Mouse (Mus musculus): ENCODE results near the gene Cep57l1. TPM values are rescaled to one million over a fixed set of nuclear protein-coding genes. Genes with fewer than 3 reads are reported as not detected.

Gene Cep57l1
- polyA plus RNA-seq, 1 experiment = 1.9 TPM

DNA sequence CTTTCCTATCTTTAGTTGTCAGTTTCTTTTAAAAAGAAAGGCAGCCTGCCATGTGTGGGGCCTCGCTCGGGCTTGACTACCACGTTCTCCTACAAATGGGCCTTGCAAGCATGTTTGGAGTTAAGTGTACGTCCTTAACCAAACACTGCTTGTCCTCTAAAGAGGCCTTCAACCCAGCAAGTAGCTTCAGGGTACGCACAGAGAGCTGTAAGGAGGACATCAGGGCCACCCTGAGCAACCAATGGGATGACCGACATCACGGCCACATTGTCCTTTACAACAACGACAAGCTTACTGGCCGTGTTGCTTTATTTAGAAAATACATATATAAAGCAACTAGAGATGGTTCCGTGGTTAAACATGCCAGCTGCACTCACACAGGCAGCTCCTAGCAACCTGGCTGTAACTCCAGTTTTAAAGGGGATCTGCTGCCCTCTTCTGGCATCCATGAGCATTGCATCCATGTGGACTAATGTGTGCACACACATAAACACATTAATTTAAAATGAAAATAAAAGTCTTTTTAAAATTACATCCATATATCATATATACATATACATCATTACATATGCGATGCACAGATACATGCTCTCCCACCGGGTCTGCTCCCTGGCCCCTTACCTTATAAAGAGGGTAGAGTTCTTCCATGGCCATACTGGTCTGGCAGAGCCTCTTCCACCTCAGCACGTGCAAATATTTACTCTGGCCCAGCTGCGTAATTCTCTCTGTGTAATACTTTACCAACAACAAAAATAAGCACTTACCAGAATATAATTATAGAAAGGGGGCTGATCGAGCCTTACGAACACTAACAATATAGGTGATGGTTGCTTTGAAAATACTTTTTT lies 126.9 kb downstream of the Cep57l1 start:
- H3K36me3 ChIP-seq (ENCODE audit: control insufficient read depth, insufficient read depth, low read length) = no peaks in the 10 kb centered on the region

DNA sequence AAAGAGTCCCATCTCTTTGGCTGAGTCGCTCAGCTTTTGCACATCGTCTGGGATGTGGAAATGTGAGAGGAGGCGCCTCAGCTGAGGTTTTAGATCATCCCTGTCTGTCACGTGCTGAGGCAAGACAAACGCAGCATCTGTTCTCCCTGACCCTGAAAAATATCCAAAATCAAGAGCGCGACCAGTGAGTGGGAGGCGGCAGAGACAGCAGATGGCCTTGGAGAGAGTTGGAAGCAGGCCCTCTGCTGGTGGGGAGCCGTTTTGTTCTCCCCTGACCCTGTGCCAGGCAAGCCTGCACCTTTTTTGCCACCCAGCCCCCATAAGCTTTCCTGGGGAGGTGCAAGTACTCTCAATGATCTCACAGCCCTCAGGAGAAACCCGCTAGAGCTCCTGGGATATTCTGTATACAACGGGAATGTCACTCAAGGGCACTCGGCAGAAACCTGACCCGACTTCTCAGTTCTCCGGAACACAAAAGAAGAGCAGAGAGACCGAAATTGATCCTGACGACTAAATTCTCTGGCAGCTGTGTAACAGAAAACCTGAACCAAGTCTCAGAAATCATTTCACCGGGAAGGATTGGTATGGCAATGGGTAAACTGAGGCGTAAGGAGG lies 130.8 kb downstream of the Cep57l1 start:
- no peak for TF ChIP-seq POLR2A (IDR thresholded peaks at IDR 0.05; ENCODE audit: low read depth, low read length)
- peak; percentile 69 for TF ChIP-seq CTCF (conservative IDR thresholded peaks at IDR 0.05; ENCODE audit: insufficient read depth, insufficient read length, low read depth, low read length)
- DNase-seq = peak; percentile 81
- 29% methylated on average over 18 of the region's 18 CpGs for WGBS
- Histone ChIP-seq H3K4me1 (ENCODE audit: control insufficient read depth, insufficient read depth, low read length) (peaks cover 12% of the 10 kb centered on the region), H3K27ac (ENCODE audit: insufficient read depth, low read depth, low read length) (no peak overlapping the region), H3K36me3 (ENCODE audit: control insufficient read depth, insufficient read depth, low read length) (no peaks in the 10 kb centered on the region), H3K27me3 (replicated peaks; ENCODE audit: control insufficient read depth, insufficient read depth, low read length) (no peaks in the 10 kb centered on the region), H3K4me3 (ENCODE audit: insufficient read depth, low read depth, low read length) (no peak overlapping the region)

More for the DNA sequence above, 126.9 kb downstream of the Cep57l1 start:
- DNase-seq = peak; percentile 90
- Histone ChIP-seq H3K27me3 (replicated peaks; ENCODE audit: control insufficient read depth, insufficient read depth, low read length) (no peaks in the 10 kb centered on the region), H3K4me3 (ENCODE audit: insufficient read depth, low read depth, low read length) (no peak overlapping the region), H3K4me1 (ENCODE audit: control insufficient read depth, insufficient read depth, low read length) (peaks cover 6% of the 10 kb centered on the region; the same call in 1 of the 2 replicates), H3K27ac (ENCODE audit: insufficient read depth, low read depth, low read length) (no peak overlapping the region)
- TF ChIP-seq CTCF (conservative IDR thresholded peaks at IDR 0.05; ENCODE audit: insufficient read depth, insufficient read length, low read depth, low read length) (peak; percentile 88), POLR2A (IDR thresholded peaks at IDR 0.05; ENCODE audit: low read depth, low read length) (no peak)
- 42% methylated on average over 16 of the region's 16 CpGs for WGBS

DNA sequence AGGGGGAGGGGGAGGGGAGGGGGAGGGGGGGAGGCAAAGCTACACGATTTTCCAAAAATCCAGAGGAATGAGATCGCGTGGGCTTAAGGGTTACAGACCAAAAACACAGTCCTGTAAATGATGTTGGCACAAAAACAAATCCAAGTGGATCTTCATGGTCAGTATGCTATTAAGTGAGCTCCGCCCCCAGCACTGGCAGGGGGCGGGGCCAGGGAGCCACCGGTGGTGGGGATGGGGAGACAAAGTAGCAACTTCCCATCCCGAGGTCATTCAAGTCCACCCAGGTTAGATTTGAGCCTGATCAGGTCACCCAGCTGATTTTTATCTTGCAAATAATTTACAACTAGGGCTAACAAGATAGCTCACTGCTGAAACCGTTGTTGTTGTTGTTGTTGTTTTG lies 132.3 kb downstream of the Cep57l1 start:
- TF ChIP-seq CTCF (conservative IDR thresholded peaks at IDR 0.05; ENCODE audit: insufficient read depth, insufficient read length, low read depth, low read length) (no peak), POLR2A (IDR thresholded peaks at IDR 0.05; ENCODE audit: low read depth, low read length) (no peak)
- Histone ChIP-seq H3K4me3 (ENCODE audit: insufficient read depth, low read depth, low read length) (no peak overlapping the region), H3K36me3 (ENCODE audit: control insufficient read depth, insufficient read depth, low read length) (no peaks in the 10 kb centered on the region), H3K27ac (ENCODE audit: insufficient read depth, low read depth, low read length) (no peak overlapping the region), H3K27me3 (replicated peaks; ENCODE audit: control insufficient read depth, insufficient read depth, low read length) (no peaks in the 10 kb centered on the region), H3K4me1 (ENCODE audit: control insufficient read depth, insufficient read depth, low read length) (peaks cover 12% of the 10 kb centered on the region)
- DNase-seq = peak; percentile 73
- WGBS = 41% methylated on average over 8 of the region's 8 CpGs

DNA sequence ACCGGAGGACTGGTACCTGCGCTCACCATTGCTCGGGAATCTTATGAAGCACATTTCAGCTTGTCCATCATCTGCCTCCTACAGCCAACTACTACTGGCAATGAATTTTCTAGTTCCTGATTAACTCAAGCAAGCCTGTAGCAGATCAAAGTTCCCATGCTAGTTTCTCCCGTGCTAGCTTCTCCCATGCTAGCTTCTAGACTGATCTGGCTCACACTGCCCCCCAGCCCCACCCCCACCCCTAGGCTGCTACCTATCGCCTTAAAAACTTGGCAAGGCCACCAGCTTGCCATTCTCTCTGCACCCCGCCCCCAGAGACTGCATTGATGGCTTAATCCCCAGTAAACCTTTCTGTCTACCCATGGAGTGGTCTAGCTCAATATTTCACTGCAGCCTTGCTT lies 133.0 kb downstream of the Cep57l1 start:
- Histone ChIP-seq H3K27ac (ENCODE audit: insufficient read depth, low read depth, low read length) (peak overlapping the region; percentile 51), H3K27me3 (replicated peaks; ENCODE audit: control insufficient read depth, insufficient read depth, low read length) (no peaks in the 10 kb centered on the region), H3K4me1 (ENCODE audit: control insufficient read depth, insufficient read depth, low read length) (peaks cover 12% of the 10 kb centered on the region), H3K4me3 (ENCODE audit: insufficient read depth, low read depth, low read length) (no peak overlapping the region), H3K36me3 (ENCODE audit: control insufficient read depth, insufficient read depth, low read length) (no peaks in the 10 kb centered on the region)
- WGBS = 40% methylated on average over 6 of the region's 6 CpGs
- DNase-seq = peak; percentile 89
- TF ChIP-seq CTCF (conservative IDR thresholded peaks at IDR 0.05; ENCODE audit: insufficient read depth, insufficient read length, low read depth, low read length) (no peak), POLR2A (IDR thresholded peaks at IDR 0.05; ENCODE audit: low read depth, low read length) (no peak)

DNA sequence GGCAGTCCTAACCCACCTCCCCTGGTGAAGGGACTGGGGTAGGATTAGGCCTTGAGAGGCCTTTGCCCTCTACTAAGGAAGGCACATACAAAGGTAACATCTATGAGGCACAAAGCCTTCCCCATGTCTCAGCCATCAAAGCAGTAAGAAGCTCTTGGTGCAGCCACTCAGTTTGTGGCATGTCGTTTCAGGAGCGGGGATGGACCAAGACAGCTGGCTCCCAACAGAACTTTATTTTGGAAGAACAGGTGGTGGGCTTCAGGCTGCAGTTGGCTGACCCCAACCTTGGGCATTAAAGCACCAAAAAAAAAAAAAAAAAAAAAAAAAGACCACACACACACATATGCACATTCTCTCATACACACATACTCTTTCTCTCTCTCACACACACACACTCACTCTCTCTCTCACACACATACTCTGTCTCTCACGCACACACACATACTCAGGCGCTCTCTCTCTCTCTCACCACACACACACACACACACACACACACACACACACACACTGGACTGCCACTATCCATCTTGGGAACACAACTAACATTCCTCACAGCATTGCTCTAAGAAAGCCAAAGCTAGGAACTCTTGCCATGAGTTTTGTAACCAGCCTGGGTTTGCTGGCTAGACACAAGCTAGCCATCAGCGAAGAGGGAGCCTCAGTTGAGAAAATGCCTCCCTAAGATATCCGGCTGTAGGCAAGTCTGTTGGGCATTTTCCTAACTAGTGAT lies 133.7 kb downstream of the Cep57l1 start:
- no peak overlapping the region for H3K4me3 ChIP-seq (ENCODE audit: insufficient read depth, low read depth, low read length)
- H3K27me3 ChIP-seq (replicated peaks; ENCODE audit: control insufficient read depth, insufficient read depth, low read length) = no peaks in the 10 kb centered on the region
- DNase-seq = no peak
- peak overlapping the region; percentile 51; the same call in 1 of the 2 replicates for H3K27ac ChIP-seq (ENCODE audit: insufficient read depth, low read depth, low read length)
- peaks cover 12% of the 10 kb centered on the region for H3K4me1 ChIP-seq (ENCODE audit: control insufficient read depth, insufficient read depth, low read length)
- TF ChIP-seq CTCF (conservative IDR thresholded peaks at IDR 0.05; ENCODE audit: insufficient read depth, insufficient read length, low read depth, low read length) (no peak), POLR2A (IDR thresholded peaks at IDR 0.05; ENCODE audit: low read depth, low read length) (no peak)
- WGBS = 70% methylated on average over 6 of the region's 6 CpGs
- no peaks in the 10 kb centered on the region for H3K36me3 ChIP-seq (ENCODE audit: control insufficient read depth, insufficient read depth, low read length)

DNA sequence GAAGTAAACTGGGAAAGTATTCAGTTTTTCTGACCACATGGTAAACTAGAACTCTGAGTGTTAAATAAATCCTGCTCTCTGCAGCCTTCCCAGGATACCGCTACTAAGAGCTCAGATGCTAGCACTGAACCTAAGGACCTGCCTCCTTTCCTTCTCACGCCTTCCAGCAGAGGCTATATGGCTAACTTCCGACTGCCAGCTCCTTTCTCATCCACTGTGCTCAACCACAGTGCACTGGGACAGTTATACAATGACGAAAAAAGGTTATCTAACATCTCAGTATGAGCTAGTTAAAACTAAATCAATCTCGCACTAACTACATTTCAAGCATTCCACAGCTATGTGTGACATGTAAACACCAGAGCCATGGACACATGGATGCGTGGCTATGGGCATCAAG lies 134.4 kb downstream of the Cep57l1 start:
- Histone ChIP-seq H3K4me1 (ENCODE audit: control insufficient read depth, insufficient read depth, low read length) (peaks cover 12% of the 10 kb centered on the region), H3K27me3 (replicated peaks; ENCODE audit: control insufficient read depth, insufficient read depth, low read length) (no peaks in the 10 kb centered on the region), H3K36me3 (ENCODE audit: control insufficient read depth, insufficient read depth, low read length) (no peaks in the 10 kb centered on the region), H3K4me3 (ENCODE audit: insufficient read depth, low read depth, low read length) (no peak overlapping the region), H3K27ac (ENCODE audit: insufficient read depth, low read depth, low read length) (no peak overlapping the region)
- no peak for DNase-seq
- WGBS = 57% methylated on average over 6 of the region's 6 CpGs
- TF ChIP-seq CTCF (conservative IDR thresholded peaks at IDR 0.05; ENCODE audit: insufficient read depth, insufficient read length, low read depth, low read length) (no peak), POLR2A (IDR thresholded peaks at IDR 0.05; ENCODE audit: low read depth, low read length) (no peak)

Measured in kidney, adult 2 months (tissue).